Mouse (Mus musculus) MEL (cell line): ENCODE measurements around the gene Arhgap18. TPM values are rescaled to one million over a fixed set of nuclear protein-coding genes. Genes with fewer than 3 reads are reported as not detected.

Source experiments
- DNase-seq: peaks from one replicate; pipeline ENCODE4 v3.0.0; 2011; ENCODE audit warnings: low read depth, low spot score
- H3K27ac ChIP-seq: 2 replicates; pipeline ENCODE4 v1.5.1; 2012; ENCODE audit warnings: low read depth, mild to moderate bottlenecking, control low read depth, low read length, moderate library complexity; ENCODE audit not compliant: control insufficient read depth
- H3K27me3 ChIP-seq, 2 experiments: fragments of 150-350 bp in 1 of 2; sonication (generic) in 1 of 2; 2 replicates each; pipeline ENCODE4 v1.6.1; 2012; ENCODE audit warnings: low read length in 2 of 2, mild to moderate bottlenecking in 2 of 2, improper control_type of control experiment in 1 of 2, moderate library complexity in 1 of 2; ENCODE audit not compliant: insufficient read depth in 2 of 2, control insufficient read depth in 1 of 2
- H3K36me3 ChIP-seq, 2 experiments: 2 replicates each; pipeline ENCODE4 v1.6.1; 2012 to 2014; ENCODE audit warnings: low read length in 2 of 2, improper control_type of control experiment in 1 of 2, inconsistent platforms in 1 of 2, mild to moderate bottlenecking in 1 of 2; ENCODE audit not compliant: insufficient read depth in 2 of 2, control insufficient read depth in 1 of 2
- H3K4me1 ChIP-seq, 2 experiments: fragments of 150-350 bp in 1 of 2; sonication (generic) in 1 of 2; 2 replicates each; pipeline ENCODE4 v1.6.1; 2012; ENCODE audit warnings: low read length in 2 of 2, improper control_type of control experiment in 1 of 2, mild to moderate bottlenecking in 1 of 2; ENCODE audit not compliant: insufficient read depth in 2 of 2, control insufficient read depth in 1 of 2
- H3K4me3 ChIP-seq, 2 experiments: fragments of 150-350 bp in 1 of 2; sonication (generic) in 1 of 2; 2 replicates each; pipeline ENCODE4 v1.5.1; 2012; ENCODE audit warnings: low read depth in 2 of 2, low read length in 2 of 2, mild to moderate bottlenecking in 2 of 2, moderate library complexity in 2 of 2, control low read depth in 1 of 2, improper control_type of control experiment in 1 of 2; ENCODE audit not compliant: control insufficient read depth in 1 of 2, insufficient read depth in 1 of 2
- H3K79me2 ChIP-seq: 2 replicates; pipeline ENCODE4 v1.6.1; 2012; ENCODE audit warnings: mild to moderate bottlenecking, low read length, moderate library complexity; ENCODE audit not compliant: control insufficient read depth, poor library complexity, insufficient read depth
- H3K9ac ChIP-seq: 2 replicates; pipeline ENCODE4 v1.6.1; 2012; ENCODE audit warnings: low read depth, mild to moderate bottlenecking, control low read depth, low read length, moderate library complexity; ENCODE audit not compliant: control insufficient read depth, poor library complexity, severe bottlenecking
- H3K9me3 ChIP-seq: fragments of 150-350 bp; sonication (generic); replicated peaks from 2 replicates; pipeline ENCODE4 v1.6.1; 2012; ENCODE audit warnings: mild to moderate bottlenecking, low read length, improper control_type of control experiment, moderate library complexity; ENCODE audit not compliant: insufficient read depth
- CTCF ChIP-seq, 3 experiments: IDR thresholded peaks in 2 of 3; conservative IDR thresholded peaks in 1 of 3; 2 replicates each; pipeline ENCODE4 v1.5.1; 2011 to 2012; ENCODE audit warnings: low read length in 3 of 3, low read depth in 2 of 3, mild to moderate bottlenecking in 2 of 3, improper control_type of control experiment in 1 of 3, inconsistent platforms in 1 of 3, mixed read lengths in 1 of 3, moderate library complexity in 1 of 3; ENCODE audit not compliant: control insufficient read depth in 1 of 3, insufficient read depth in 1 of 3, poor library complexity in 1 of 3, severe bottlenecking in 1 of 3
- ELF1 ChIP-seq: IDR thresholded peaks from 2 replicates; pipeline ENCODE4 v1.6.1; 2014; ENCODE audit warnings: low read depth, mild to moderate bottlenecking, inconsistent platforms, low read length, improper control_type of control experiment, moderate library complexity
- EP300 ChIP-seq, 2 experiments: IDR thresholded peaks; 2 replicates each; pipeline ENCODE4 v1.6.1; 2011; ENCODE audit warnings: improper control_type of control experiment in 2 of 2, low read length in 2 of 2, low read depth in 1 of 2, mild to moderate bottlenecking in 1 of 2
- ETS1 ChIP-seq: IDR thresholded peaks from 2 replicates; pipeline ENCODE4 v1.6.1; 2012; ENCODE audit warnings: low read depth, mild to moderate bottlenecking, inconsistent platforms, low read length, improper control_type of control experiment, moderate library complexity
- GABPA ChIP-seq: IDR thresholded peaks from 2 replicates; pipeline ENCODE4 v1.6.1; 2012; ENCODE audit warnings: low read depth, mild to moderate bottlenecking, inconsistent platforms, low read length, improper control_type of control experiment, moderate library complexity
- GATA1 ChIP-seq: IDR thresholded peaks from 2 replicates; pipeline ENCODE4 v1.6.1; 2011; ENCODE audit warnings: low read depth, low read length, improper control_type of control experiment
- MAZ ChIP-seq: IDR thresholded peaks from 2 replicates; pipeline ENCODE4 v1.6.1; 2012; ENCODE audit warnings: low read depth, mild to moderate bottlenecking, inconsistent platforms, low read length, improper control_type of control experiment
- NELFE ChIP-seq: IDR thresholded peaks from 2 replicates; pipeline ENCODE4 v1.6.1; 2011; ENCODE audit warnings: low read depth, low read length, improper control_type of control experiment
- POLR2AphosphoS5 ChIP-seq: IDR thresholded peaks from 2 replicates; pipeline ENCODE4 v1.6.1; 2012; ENCODE audit warnings: low read depth, borderline replicate concordance, mild to moderate bottlenecking, inconsistent platforms, low read length, moderate library complexity, mixed read lengths
- RAD21 ChIP-seq: IDR thresholded peaks from 2 replicates; pipeline ENCODE4 v1.6.1; 2011; ENCODE audit warnings: mild to moderate bottlenecking, low read depth, low read length, improper control_type of control experiment
- SIN3A ChIP-seq: IDR thresholded peaks from 2 replicates; pipeline ENCODE4 v1.6.1; 2012; ENCODE audit warnings: low read length, improper control_type of control experiment, inconsistent platforms
- SMC3 ChIP-seq: IDR thresholded peaks from 2 replicates; pipeline ENCODE4 v1.6.1; 2011; ENCODE audit warnings: low read depth, low read length, improper control_type of control experiment
- TAL1 ChIP-seq: IDR thresholded peaks from 2 replicates; pipeline ENCODE4 v1.6.1; 2012; ENCODE audit warnings: mild to moderate bottlenecking, inconsistent platforms, low read length, moderate library complexity, mixed read lengths
- TCF12 ChIP-seq: IDR thresholded peaks from 2 replicates; pipeline ENCODE4 v1.6.1; 2014; ENCODE audit warnings: low read depth, mild to moderate bottlenecking, inconsistent platforms, low read length, improper control_type of control experiment, moderate library complexity
- UBTF ChIP-seq: IDR thresholded peaks from 2 replicates; pipeline ENCODE4 v1.6.1; 2012; ENCODE audit warnings: low read depth, mild to moderate bottlenecking, inconsistent platforms, low read length, improper control_type of control experiment, moderate library complexity, borderline replicate concordance; ENCODE audit not compliant: insufficient read depth
- USF1 ChIP-seq: IDR thresholded peaks from 2 replicates; pipeline ENCODE4 v1.6.1; 2014; ENCODE audit warnings: low read depth, mild to moderate bottlenecking, inconsistent platforms, low read length, improper control_type of control experiment, moderate library complexity
- USF2 ChIP-seq, 2 experiments: IDR thresholded peaks; 2 replicates each; pipeline ENCODE4 v1.6.1; 2011 to 2012; ENCODE audit warnings: improper control_type of control experiment in 2 of 2, low read length in 2 of 2, borderline replicate concordance in 1 of 2, inconsistent platforms in 1 of 2, low read depth in 1 of 2, mild to moderate bottlenecking in 1 of 2; ENCODE audit not compliant: insufficient read depth in 1 of 2
- ZC3H11A ChIP-seq: IDR thresholded peaks from 2 replicates; pipeline ENCODE4 v1.6.1; 2012; ENCODE audit warnings: low read depth, mild to moderate bottlenecking, inconsistent platforms, low read length, improper control_type of control experiment
- ZMIZ1 ChIP-seq: IDR thresholded peaks from 2 replicates; pipeline ENCODE4 v1.6.1; 2012; ENCODE audit warnings: low read depth, mild to moderate bottlenecking, inconsistent platforms, low read length, improper control_type of control experiment, moderate library complexity
- ZNF384 ChIP-seq: IDR thresholded peaks from 2 replicates; pipeline ENCODE4 v1.6.1; 2012; ENCODE audit warnings: low read depth, mild to moderate bottlenecking, inconsistent platforms, low read length, improper control_type of control experiment
- polyA plus RNA-seq, 2 experiments: library from polyadenylated mRNA; stranded (reverse) in 1 of 2; unstranded in 1 of 2; fragments of >175 nt in 1 of 2; fragments of >200 nt in 1 of 2; gene quantifications; 2 replicates each; pipeline versions ENCODE4 v1.2.1 to v1.2.4; 2012; ENCODE audit warnings: low replicate concordance in 2 of 2, low read depth in 1 of 2; ENCODE audit not compliant: insufficient read length in 2 of 2, insufficient read depth in 1 of 2, missing spikeins in 1 of 2
- total RNA-seq: library from RNA; depleted of rRNA; stranded (reverse); fragments of 300-350 nt; gene quantifications from 2 replicates; pipeline ENCODE4 v1.2.3, GENCODE M21; 2012

Gene Arhgap18
- total and polyA plus RNA-seq, 3 experiments = 3.4 to 4.4 TPM; not detected in 1

DNA sequence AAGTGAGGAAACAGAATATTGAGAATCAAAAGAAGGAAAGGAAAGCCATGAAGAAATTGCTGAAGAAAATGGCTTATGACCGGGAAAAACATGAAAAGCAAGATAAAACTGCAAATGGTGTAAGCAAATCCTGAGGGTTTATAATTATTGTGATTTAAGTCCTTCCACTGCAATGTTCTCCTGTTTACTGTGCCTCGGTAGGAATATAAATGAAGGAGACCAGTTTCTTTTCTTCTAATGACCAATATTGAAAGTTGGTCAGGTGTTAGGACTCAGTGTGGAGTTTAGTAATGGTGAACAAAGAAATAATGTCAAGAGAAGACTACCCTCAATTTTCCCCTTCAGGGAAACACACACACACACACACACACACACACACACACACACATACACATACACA lies 136.5 kb downstream of the Arhgap18 start:
- Histone ChIP-seq H3K79me2 (no peaks in the 10 kb centered on the region), H3K4me1 (peaks cover 0 to 2% of the 10 kb centered on the region in 2 experiments; a peak in 1 of 4 replicates), H3K9me3 (no peaks in the 10 kb centered on the region), H3K27ac (no peak overlapping the region), H3K4me3 (no peak overlapping the region), H3K27me3 (no peaks in the 10 kb centered on the region), H3K36me3 (peaks cover 0 to 3% of the 10 kb centered on the region in 2 experiments; a peak in 2 of 4 replicates), H3K9ac (no peak overlapping the region)
- no peak for TF ChIP-seq GABPA
- TF ChIP-seq EP300 (IDR thresholded peaks at IDR 0.05; ENCODE audit: low read depth in 1 of 2, low read length in 2 of 2) = no peak
- TF ChIP-seq GATA1 = no peak
- no peak for TF ChIP-seq USF1
- no peak for TF ChIP-seq USF2 (IDR thresholded peaks at IDR 0.05; ENCODE audit: borderline replicate concordance in 1 of 2, insufficient read depth in 1 of 2, low read depth in 1 of 2, low read length in 2 of 2)
- TF ChIP-seq ZMIZ1 = no peak
- no peak for TF ChIP-seq ELF1
- no peak for TF ChIP-seq UBTF
- TF ChIP-seq NELFE = no peak
- TF ChIP-seq TAL1 = no peak
- no peak for TF ChIP-seq SIN3A
- TF ChIP-seq ETS1 = no peak
- DNase-seq = no peak

DNA sequence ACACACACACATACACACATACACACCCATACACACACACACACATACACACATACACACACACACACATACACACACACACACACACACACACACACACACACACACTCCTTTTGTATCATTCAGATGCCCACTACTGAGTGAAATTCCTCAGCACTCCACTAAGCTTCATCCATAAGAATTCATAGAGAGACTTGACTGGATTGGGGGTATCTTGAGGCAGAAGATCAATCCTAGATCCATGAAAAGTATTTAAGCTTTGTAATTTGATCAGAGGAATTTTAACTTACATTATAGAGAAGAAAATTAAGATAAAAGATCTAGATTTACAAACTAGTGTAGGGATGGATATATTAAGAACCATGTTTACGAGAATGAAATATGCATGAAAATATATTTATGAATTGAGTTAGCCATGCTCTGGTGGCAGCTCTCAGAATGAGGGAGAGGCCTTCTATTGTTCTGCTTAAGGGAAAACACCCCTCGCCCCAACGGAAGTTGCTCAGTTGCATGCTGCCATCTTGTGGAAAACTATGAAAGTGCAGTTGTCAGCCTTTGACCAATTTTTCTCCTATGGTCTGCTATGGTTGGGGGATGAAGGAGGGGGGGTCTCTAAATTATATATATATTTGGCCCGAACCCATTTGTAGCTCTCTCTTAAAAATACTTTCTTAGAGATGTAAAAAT lies 137.2 kb downstream of the Arhgap18 start:
- Histone ChIP-seq H3K9ac (no peak overlapping the region), H3K4me1 (peaks cover 0 to 2% of the 10 kb centered on the region in 2 experiments; a peak in 1 of 4 replicates), H3K27me3 (no peaks in the 10 kb centered on the region), H3K27ac (no peak overlapping the region), H3K9me3 (no peaks in the 10 kb centered on the region), H3K79me2 (no peaks in the 10 kb centered on the region), H3K36me3 (peaks cover 0 to 3% of the 10 kb centered on the region in 2 experiments; a peak in 2 of 4 replicates), H3K4me3 (no peak overlapping the region)
- DNase-seq = peak; percentile 76
- peak; percentile 42; the same call in 1 of the 2 replicates for TF ChIP-seq SIN3A
- peak; percentile 59; the same call in 1 of the 2 replicates for TF ChIP-seq MAZ
- TF ChIP-seq ZNF384 = peak; percentile 70
- no peak for TF ChIP-seq POLR2AphosphoS5
- TF ChIP-seq RAD21 = peak; percentile 99
- peak; percentile 68 to 98 (median 82); a peak in 5 of 6 replicates for TF ChIP-seq CTCF (IDR thresholded peaks at IDR 0.05 in 2 of 3, conservative IDR thresholded peaks at IDR 0.05 in 1 of 3; ENCODE audit: control insufficient read depth in 1 of 3, insufficient read depth in 1 of 3, low read depth in 2 of 3, low read length in 3 of 3, poor library complexity in 1 of 3, severe bottlenecking in 1 of 3)
- TF ChIP-seq TCF12 = no peak
- TF ChIP-seq SMC3 = peak; percentile 99
- TF ChIP-seq ZC3H11A = peak; percentile 98
